Mouse (Mus musculus) stomach, embryonic 15.5 days (tissue): Measurements from ENCODE around the gene Trim34b. TPM values are rescaled to one million over a fixed set of nuclear protein-coding genes. Genes with fewer than 3 reads are reported as not detected.

Source experiments
- ATAC-seq: fragments of 200-750 bp; cut with Nextera tagmentation; 2 replicates; pipeline ENCODE4 v1.8.0; 2017; ENCODE audit warnings: low read depth, moderate number of reproducible peaks, moderate TSS enrichment; ENCODE audit not compliant: insufficient read depth, low FRiP score
- H3K27ac ChIP-seq: fragments of 300-500 bp; sonication (generic); 2 replicates; pipeline ENCODE4 v1.5.1; 2015; ENCODE audit warnings: mild to moderate bottlenecking, inconsistent platforms
- H3K27me3 ChIP-seq: fragments of 300-500 bp; sonication (generic); replicated peaks from 2 replicates; pipeline ENCODE4 v1.6.1; 2015; ENCODE audit warnings: inconsistent platforms
- H3K36me3 ChIP-seq: fragments of 300-500 bp; sonication (generic); 2 replicates; pipeline ENCODE4 v1.6.1; 2015; ENCODE audit warnings: inconsistent platforms
- H3K4me1 ChIP-seq: fragments of 300-500 bp; sonication (generic); 2 replicates; pipeline ENCODE4 v1.6.1; 2015; ENCODE audit warnings: inconsistent platforms
- H3K4me2 ChIP-seq: fragments of 300-500 bp; sonication (generic); 2 replicates; pipeline ENCODE4 v1.6.1; 2015; ENCODE audit warnings: mild to moderate bottlenecking, inconsistent platforms
- H3K4me3 ChIP-seq: fragments of 300-500 bp; sonication (generic); replicated peaks from 2 replicates; pipeline ENCODE4 v1.5.1; 2015; ENCODE audit warnings: inconsistent platforms
- H3K9ac ChIP-seq: fragments of 300-500 bp; sonication (generic); 2 replicates; pipeline ENCODE4 v1.6.1; 2015; ENCODE audit warnings: inconsistent platforms
- H3K9me3 ChIP-seq: fragments of 300-500 bp; sonication (generic); 2 replicates; pipeline ENCODE4 v1.6.1; 2016; ENCODE audit warnings: inconsistent platforms
- WGBS: fragments of 180-500 bp; shearing (Covaris S2); methylation state at CpG from one replicate; pipeline ENCODE4 v1.1.7; 2015; 5-methylcytosine and 5-hydroxymethylcytosine counted together
- polyA plus RNA-seq: library from polyadenylated mRNA; unstranded; fragments of >200 nt; fragmentation: Nextera tagmentation; extraction: Ambion mirVana; gene quantifications from 2 replicates; pipeline ENCODE4 v1.2.1, GENCODE M21; 2015

Gene Trim34b
- polyA plus RNA-seq, 1 experiment from 2014 or later = 0.06 TPM

DNA sequence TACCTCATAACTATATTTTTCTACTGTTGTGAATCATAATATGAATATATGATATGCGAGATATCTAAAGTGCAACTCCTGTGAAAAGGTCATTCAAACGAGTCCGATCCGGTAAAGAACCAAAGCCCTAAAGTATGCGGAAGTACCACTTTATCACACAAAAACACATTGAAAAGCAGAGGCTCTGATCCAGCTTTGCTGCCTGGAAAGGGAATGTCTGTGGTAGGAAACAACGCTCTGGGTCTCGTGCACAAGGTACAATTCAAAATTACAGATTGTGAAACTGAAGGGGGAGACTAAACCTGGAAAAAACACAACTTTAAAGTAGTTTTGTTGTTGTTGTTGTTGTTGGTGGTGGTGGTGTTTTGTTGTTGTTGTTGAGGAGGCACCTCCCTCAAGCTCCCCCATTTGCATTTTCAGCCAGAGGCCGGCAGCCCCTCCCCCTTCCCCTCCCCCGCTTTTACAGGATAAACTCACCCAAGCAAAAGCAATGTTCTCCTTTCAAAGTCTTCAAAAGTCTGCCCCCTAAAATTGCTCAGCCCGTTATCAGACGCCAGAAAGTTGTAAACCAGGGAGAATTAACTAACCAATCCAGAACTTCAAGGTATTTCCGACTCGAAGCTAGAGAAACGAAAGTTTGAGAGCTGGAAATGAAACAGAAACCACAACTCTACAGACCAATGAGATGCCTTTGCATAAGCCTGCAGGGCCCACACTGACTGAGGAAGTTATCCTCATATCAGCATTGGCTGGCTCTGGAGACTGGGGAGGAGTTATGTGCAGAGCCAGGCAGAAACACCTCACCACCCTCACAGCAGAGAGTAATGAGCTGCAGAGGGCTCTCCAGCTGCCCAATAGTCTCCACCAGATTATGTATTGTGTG, 23.7 kb downstream of the Trim34b start, which contains the start of gene Trim12c:
Gene Trim12c, minus strand, starts transcription at position 646 of the 883 bp plus-strand sequence.
- Histone ChIP-seq H3K4me1 (no peaks in the 10 kb centered on the region), H3K4me3 (peak within 1 kb of the TSS; percentile 47), H3K4me2 (peak within 1 kb of the TSS; percentile 57), H3K9me3 (no peaks in the 10 kb centered on the region), H3K27me3 (no peaks in the 10 kb centered on the region), H3K9ac (no peak within 1 kb of the TSS), H3K27ac (peak within 1 kb of the TSS; percentile 77), H3K36me3 (no peaks in the 10 kb centered on the region)
- WGBS = 2% methylated on average over 14 of the region's 14 CpGs
- peak; percentile 100 for ATAC-seq

DNA sequence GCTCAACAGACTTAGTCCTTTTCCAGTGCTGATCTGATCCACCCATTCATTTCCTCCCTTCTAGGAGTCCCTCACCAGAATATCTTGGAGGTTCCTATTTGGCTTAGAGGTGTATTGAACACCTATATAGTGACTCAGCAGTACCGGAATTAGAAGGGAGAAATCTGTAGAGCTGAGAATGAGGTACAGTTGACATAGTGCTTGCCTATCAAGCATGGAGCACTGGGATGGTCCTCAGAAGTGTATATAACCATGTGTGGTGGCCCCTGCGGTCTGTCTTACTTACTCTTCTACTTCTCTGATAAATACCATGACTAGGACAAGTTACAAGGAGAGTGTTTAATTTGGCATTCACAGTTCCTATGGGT, 24.3 kb downstream of the Trim34b start:
- peak overlapping the region; percentile 57 for H3K4me2 ChIP-seq
- H3K9ac ChIP-seq = no peak overlapping the region
- H3K4me1 ChIP-seq = no peaks in the 10 kb centered on the region
- H3K4me3 ChIP-seq = peak overlapping the region; percentile 47
- no peaks in the 10 kb centered on the region for H3K36me3 ChIP-seq
- no peak for ATAC-seq
- no peak overlapping the region for H3K27ac ChIP-seq
- H3K9me3 ChIP-seq = no peaks in the 10 kb centered on the region
- no peaks in the 10 kb centered on the region for H3K27me3 ChIP-seq
- WGBS = 70% methylated on average over 2 of the region's 2 CpGs

DNA sequence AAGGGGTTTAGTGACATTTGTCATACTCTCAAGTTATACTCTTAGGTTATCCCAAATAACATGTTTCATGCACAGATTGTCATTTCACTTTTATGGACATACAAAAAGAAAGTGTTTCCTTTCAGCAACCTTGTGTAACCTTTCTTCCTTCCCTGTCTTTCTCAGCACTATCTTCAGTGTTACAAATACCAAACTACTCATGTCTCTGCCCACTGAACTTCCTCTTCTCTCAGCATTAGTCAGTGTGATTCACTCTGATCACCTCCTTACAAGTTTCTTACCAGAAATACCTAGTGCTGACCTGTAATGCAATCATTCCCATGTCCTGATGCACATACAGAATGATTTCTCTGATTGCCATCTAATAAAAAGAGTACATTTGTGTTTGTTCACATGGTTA, 37.1 kb downstream of the Trim34b start:
- Histone ChIP-seq H3K4me3 (no peak overlapping the region), H3K9ac (no peak overlapping the region), H3K4me2 (no peak overlapping the region), H3K27me3 (no peaks in the 10 kb centered on the region), H3K4me1 (no peaks in the 10 kb centered on the region), H3K27ac (no peak overlapping the region), H3K9me3 (no peaks in the 10 kb centered on the region), H3K36me3 (no peaks in the 10 kb centered on the region)
- no peak for ATAC-seq

DNA sequence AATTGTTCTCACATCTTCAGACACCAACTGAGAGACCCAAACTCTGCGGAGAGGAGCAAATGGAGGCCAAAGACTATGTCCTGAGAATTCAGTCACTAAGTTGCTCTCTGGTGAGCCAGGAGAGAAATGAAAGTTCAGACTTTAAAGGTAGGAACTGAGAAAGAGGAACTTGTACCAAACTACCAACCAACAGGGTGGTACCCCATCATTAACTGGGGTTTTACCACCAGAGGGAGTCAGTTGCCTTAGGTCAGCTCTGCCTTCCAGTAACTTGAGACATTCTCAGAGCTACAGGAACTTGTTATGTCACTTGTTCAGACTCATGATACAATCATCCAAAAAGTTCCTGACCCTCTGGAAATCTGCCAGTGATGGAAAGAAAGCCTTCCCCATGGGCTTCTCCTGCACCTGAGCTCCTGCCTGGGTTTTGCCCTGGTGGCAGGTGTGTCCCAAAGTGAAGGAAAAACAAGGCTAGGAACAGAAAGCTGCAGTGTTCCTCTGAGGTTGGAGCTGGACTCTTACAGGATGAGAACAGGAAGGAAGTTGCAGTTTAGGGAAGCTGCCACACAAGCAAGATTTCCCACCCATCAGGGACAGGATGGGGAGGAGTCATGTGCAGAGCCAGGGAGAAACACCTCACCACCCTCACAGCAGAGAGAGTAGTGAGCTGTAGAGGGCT, 40.6 kb downstream of the Trim34b start, which contains the start of gene Trim30b:
Gene Trim30b, minus strand, starts transcription at position 149 of the 679 bp plus-strand sequence.
- ATAC-seq = no peak
- no peaks in the 10 kb centered on the region for H3K36me3 ChIP-seq

More for the DNA sequence above, 40.6 kb downstream of the Trim34b start, which contains the start of gene Trim30b:
- H3K4me3 ChIP-seq = no peak within 1 kb of the TSS
- no peaks in the 10 kb centered on the region for H3K9me3 ChIP-seq
- no peaks in the 10 kb centered on the region for H3K27me3 ChIP-seq
- H3K4me1 ChIP-seq = no peaks in the 10 kb centered on the region
- no peak within 1 kb of the TSS for H3K9ac ChIP-seq
- H3K4me2 ChIP-seq = no peak within 1 kb of the TSS
- H3K27ac ChIP-seq = no peak within 1 kb of the TSS
- WGBS = 77% methylated on average over 1 of the region's 1 CpGs

Other genes starting within 250 kb of the Trim34b start
- not detected in 2 replicates for gene Olfr645, start 244.0 kb upstream of the Trim34b start, polyA plus RNA-seq
- gene Olfr646, start 224.6 kb upstream of the Trim34b start, polyA plus RNA-seq = not detected in 2 replicates
- not detected in 2 replicates for gene Ubqln5, start 199.6 kb upstream of the Trim34b start, polyA plus RNA-seq
- not detected in 2 replicates for gene Olfr643, start 192.1 kb upstream of the Trim34b start, polyA plus RNA-seq
- not detected in 2 replicates for gene Ubqln3, start 186.2 kb upstream of the Trim34b start, polyA plus RNA-seq
- gene Ubqlnl, start 178.9 kb upstream of the Trim34b start, polyA plus RNA-seq = not detected in 2 replicates
- gene Olfm5, start 164.6 kb upstream of the Trim34b start, polyA plus RNA-seq = not detected in 2 replicates
- 0.24 and 0.26 TPM in 2 replicates for gene Olfr648, start 146.1 kb upstream of the Trim34b start, polyA plus RNA-seq
- not detected in 2 replicates for gene Olfr649, start 133.5 kb upstream of the Trim34b start, polyA plus RNA-seq
- 0.97 and 1.1 TPM in 2 replicates for gene Trim6, start 110.7 kb upstream of the Trim34b start, polyA plus RNA-seq
- 2.1 and 2.4 TPM in 2 replicates for gene Trim34a, start 85.0 kb upstream of the Trim34b start, polyA plus RNA-seq
- 0.50 and 0.61 TPM in 2 replicates for gene Trim5, start 41.4 kb upstream of the Trim34b start, polyA plus RNA-seq
- gene Trim12a, start 14.0 kb upstream of the Trim34b start, polyA plus RNA-seq = 6.2 TPM in 2 replicates
- gene Trim12c, start 23.9 kb downstream of the Trim34b start, polyA plus RNA-seq = 2.4 and 2.5 TPM in 2 replicates
- 0.19 and 0.33 TPM in 2 replicates for gene Trim30b, start 40.4 kb downstream of the Trim34b start, polyA plus RNA-seq
- 0.35 and 0.54 TPM in 2 replicates for gene Trim30c, start 71.4 kb downstream of the Trim34b start, polyA plus RNA-seq
- 1.8 and 2.2 TPM in 2 replicates for gene Trim30a, start 135.7 kb downstream of the Trim34b start, polyA plus RNA-seq
- gene Trim30d, start 178.4 kb downstream of the Trim34b start, polyA plus RNA-seq = 0.64 and 0.74 TPM in 2 replicates
- gene Olfr651, start 220.7 kb downstream of the Trim34b start, polyA plus RNA-seq = not detected in 2 replicates
- not detected in 2 replicates for gene Olfr652, start 231.4 kb downstream of the Trim34b start, polyA plus RNA-seq
- gene Olfr653, start 247.8 kb downstream of the Trim34b start, polyA plus RNA-seq = not detected in 2 replicates